Mouse (Mus musculus): ENCODE results near the gene Magi2. TPM values are rescaled to one million over a fixed set of nuclear protein-coding genes. Genes with fewer than 3 reads are reported as not detected.

The Magi2 gene
- polyA plus RNA-seq, 1 experiment from 2014 or later: 8.4 TPM

DNA sequence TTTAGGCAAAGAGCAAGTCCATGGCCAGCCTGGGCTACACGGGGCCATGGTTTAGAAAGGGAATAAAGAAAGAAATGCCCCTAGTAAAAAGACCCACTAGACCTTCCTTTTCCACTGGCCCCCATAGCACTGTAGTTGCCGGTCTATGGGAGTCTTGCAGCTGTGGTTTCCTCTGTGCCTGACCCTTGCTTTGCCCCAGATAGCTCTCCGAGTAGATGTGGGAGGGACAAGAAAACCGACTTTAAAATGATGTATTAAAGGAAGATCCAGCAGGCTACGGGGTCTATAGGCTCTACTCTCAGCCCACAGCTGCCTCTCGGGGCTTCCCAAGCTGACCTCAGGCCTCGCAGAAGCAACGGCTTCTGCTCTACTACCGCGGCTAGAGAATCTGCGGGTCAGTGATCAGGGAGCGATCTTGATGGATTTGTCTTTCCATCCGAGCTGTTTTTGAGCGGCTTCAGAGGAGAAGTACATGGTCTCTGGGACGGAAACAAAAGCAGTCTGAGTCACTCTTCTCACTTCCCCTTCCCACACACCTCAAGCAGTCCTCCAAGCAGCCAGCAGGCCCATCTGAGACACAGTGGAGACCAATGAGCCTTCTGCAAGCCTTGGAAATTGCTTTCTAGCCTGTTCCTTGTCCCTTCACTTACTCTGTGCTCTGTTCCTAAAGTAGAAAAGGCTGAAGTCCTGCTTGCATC is 1454.1 kb downstream of the Magi2 start:
- H3K9me3 ChIP-seq (replicated peaks; ENCODE audit: control insufficient read depth, low read length): no peaks in the 10 kb centered on the region
- no peaks in the 10 kb centered on the region for H3K27me3 ChIP-seq (replicated peaks; ENCODE audit: control insufficient read depth, insufficient read depth, low read length)
- no peak for DNase-seq (ENCODE audit: low spot score)
- H3K4me2 ChIP-seq (ENCODE audit: low read length): no peak overlapping the region
- H3K36me3 ChIP-seq (ENCODE audit: control insufficient read depth, insufficient read depth, low read length): no peaks in the 10 kb centered on the region
- no peak overlapping the region for H3K27ac ChIP-seq (ENCODE audit: low read depth, low read length)
- WGBS: 91% methylated on average over 15 of the region's 15 CpGs
- no peak overlapping the region for H3K4me3 ChIP-seq (ENCODE audit: low read depth, low read length)
- no peak overlapping the region for H3K9ac ChIP-seq (ENCODE audit: low read length)
- ATAC-seq: no peak
- peaks cover 9% of the 10 kb centered on the region for H3K4me1 ChIP-seq (ENCODE audit: control insufficient read depth, insufficient read depth, low read length)

GRCm38 (mm10) chr5:20681660-20682059 is 1454.8 kb downstream of the Magi2 start:
- DNase-seq (ENCODE audit: low spot score) (no peak), ATAC-seq (no peak)
- no peaks in the 10 kb centered on the region for H3K9me3 ChIP-seq (replicated peaks; ENCODE audit: control insufficient read depth, low read length)
- H3K4me2 ChIP-seq (ENCODE audit: low read length): no peak overlapping the region
- H3K4me1 ChIP-seq (ENCODE audit: control insufficient read depth, insufficient read depth, low read length): peaks cover 2% of the 10 kb centered on the region; the same call in 1 of the 2 replicates
- H3K27me3 ChIP-seq (replicated peaks; ENCODE audit: control insufficient read depth, insufficient read depth, low read length): no peaks in the 10 kb centered on the region
- no peak overlapping the region for H3K9ac ChIP-seq (ENCODE audit: low read length)
- WGBS: 75% methylated on average over 10 of the region's 10 CpGs
- H3K36me3 ChIP-seq (ENCODE audit: control insufficient read depth, insufficient read depth, low read length): no peaks in the 10 kb centered on the region
- no peak overlapping the region for H3K4me3 ChIP-seq (ENCODE audit: low read depth, low read length)
- H3K27ac ChIP-seq (ENCODE audit: low read depth, low read length): no peak overlapping the region

GRCm38 (mm10) chr5:20682208-20682607 is 1455.4 kb downstream of the Magi2 start:
- no peaks in the 10 kb centered on the region for H3K4me1 ChIP-seq (ENCODE audit: control insufficient read depth, insufficient read depth, low read length)
- H3K4me3 ChIP-seq (ENCODE audit: low read depth, low read length): no peak overlapping the region
- no peaks in the 10 kb centered on the region for H3K27me3 ChIP-seq (replicated peaks; ENCODE audit: control insufficient read depth, insufficient read depth, low read length)
- ATAC-seq: no peak
- 74% methylated on average over 7 of the region's 7 CpGs for WGBS
- no peaks in the 10 kb centered on the region for H3K36me3 ChIP-seq (ENCODE audit: control insufficient read depth, insufficient read depth, low read length)
- no peak overlapping the region for H3K9ac ChIP-seq (ENCODE audit: low read length)
- H3K4me2 ChIP-seq (ENCODE audit: low read length): no peak overlapping the region
- H3K9me3 ChIP-seq (replicated peaks; ENCODE audit: control insufficient read depth, low read length): no peaks in the 10 kb centered on the region
- H3K27ac ChIP-seq (ENCODE audit: low read depth, low read length): no peak overlapping the region
- DNase-seq (ENCODE audit: low spot score): no peak

DNA sequence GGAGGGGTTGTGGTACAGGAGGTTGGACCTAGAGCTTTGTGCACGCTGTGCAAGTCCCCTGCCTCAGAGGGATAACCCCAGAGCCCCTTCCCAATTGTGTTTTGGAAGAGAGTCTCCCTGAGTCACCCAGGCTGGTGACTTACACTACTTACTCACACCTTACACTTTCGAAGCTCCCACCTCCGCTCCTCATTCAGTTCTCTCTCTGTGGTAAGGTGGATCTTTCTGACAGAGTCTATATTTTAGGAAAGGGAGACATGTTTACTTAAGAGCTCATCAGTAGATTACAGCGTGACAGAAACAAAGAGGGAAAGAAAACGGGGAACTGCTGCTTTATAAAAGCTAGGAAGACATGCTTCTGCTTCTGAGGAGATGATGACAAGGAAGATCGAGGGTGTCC is 1457.3 kb downstream of the Magi2 start:
- ATAC-seq: no peak
- no peak overlapping the region for H3K4me3 ChIP-seq (ENCODE audit: low read depth, low read length)
- H3K9ac ChIP-seq (ENCODE audit: low read length): no peak overlapping the region
- H3K27me3 ChIP-seq (replicated peaks; ENCODE audit: control insufficient read depth, insufficient read depth, low read length): no peaks in the 10 kb centered on the region
- H3K4me1 ChIP-seq (ENCODE audit: control insufficient read depth, insufficient read depth, low read length): no peaks in the 10 kb centered on the region
- no peaks in the 10 kb centered on the region for H3K36me3 ChIP-seq (ENCODE audit: control insufficient read depth, insufficient read depth, low read length)
- no peaks in the 10 kb centered on the region for H3K9me3 ChIP-seq (replicated peaks; ENCODE audit: control insufficient read depth, low read length)
- WGBS: 86% methylated on average over 6 of the region's 6 CpGs
- no peak for DNase-seq (ENCODE audit: low spot score)
- no peak overlapping the region for H3K27ac ChIP-seq (ENCODE audit: low read depth, low read length)
- H3K4me2 ChIP-seq (ENCODE audit: low read length): no peak overlapping the region

DNA sequence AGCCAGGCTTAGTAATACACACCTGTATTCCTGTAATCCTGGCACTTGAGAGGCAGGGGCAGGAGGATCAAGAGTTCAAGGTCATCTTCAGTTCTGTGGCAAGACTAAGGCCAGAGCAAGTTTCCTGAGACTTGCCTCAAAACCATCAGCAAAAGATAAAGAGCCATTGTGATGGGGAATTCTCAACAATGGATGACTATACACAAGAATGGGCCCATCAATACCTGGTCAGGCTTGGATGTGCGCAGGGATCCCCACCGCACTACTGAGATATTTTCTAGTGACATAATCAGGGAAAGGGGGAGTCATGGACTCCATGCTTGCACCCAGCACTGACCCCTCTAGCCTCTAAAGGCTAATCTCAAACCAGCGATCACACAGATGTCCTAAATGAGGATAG is 1465.4 kb downstream of the Magi2 start:
- WGBS: 95% methylated on average over 3 of the region's 3 CpGs
- DNase-seq (ENCODE audit: low spot score): no peak
- Histone ChIP-seq H3K4me3 (ENCODE audit: low read depth, low read length) (no peak overlapping the region), H3K4me1 (ENCODE audit: control insufficient read depth, insufficient read depth, low read length) (no peaks in the 10 kb centered on the region), H3K4me2 (ENCODE audit: low read length) (no peak overlapping the region), H3K36me3 (ENCODE audit: control insufficient read depth, insufficient read depth, low read length) (no peaks in the 10 kb centered on the region), H3K27me3 (replicated peaks; ENCODE audit: control insufficient read depth, insufficient read depth, low read length) (no peaks in the 10 kb centered on the region), H3K9ac (ENCODE audit: low read length) (no peak overlapping the region), H3K27ac (ENCODE audit: low read depth, low read length) (no peak overlapping the region), H3K9me3 (replicated peaks; ENCODE audit: control insufficient read depth, low read length) (no peaks in the 10 kb centered on the region)
- ATAC-seq: no peak

DNA sequence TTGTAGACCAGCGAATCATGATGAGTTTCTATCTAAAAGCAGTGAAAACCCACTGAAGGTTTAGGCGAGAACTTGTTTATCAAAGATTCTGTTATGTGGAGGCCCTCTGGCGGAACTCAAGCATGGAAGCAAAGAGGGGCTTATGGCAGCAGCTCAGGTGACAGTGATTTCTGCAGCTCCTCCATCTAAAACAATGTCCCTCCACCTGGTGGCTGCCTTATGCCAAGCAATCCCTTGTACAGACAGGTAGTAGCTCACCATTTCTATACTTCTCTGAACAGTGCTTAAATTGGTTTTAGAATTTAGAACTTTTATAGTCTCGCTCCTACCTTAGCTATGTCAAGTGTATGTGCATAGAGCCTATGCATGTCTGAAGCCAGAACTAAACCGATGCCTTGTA is 1472.3 kb downstream of the Magi2 start:
- H3K4me2 ChIP-seq (ENCODE audit: low read length): no peak overlapping the region
- no peaks in the 10 kb centered on the region for H3K9me3 ChIP-seq (replicated peaks; ENCODE audit: control insufficient read depth, low read length)
- DNase-seq (ENCODE audit: low spot score) (no peak), ATAC-seq (no peak)
- no peak overlapping the region for H3K27ac ChIP-seq (ENCODE audit: low read depth, low read length)
- H3K27me3 ChIP-seq (replicated peaks; ENCODE audit: control insufficient read depth, insufficient read depth, low read length): no peaks in the 10 kb centered on the region
- H3K4me3 ChIP-seq (ENCODE audit: low read depth, low read length): no peak overlapping the region
- WGBS: 90% methylated on average over 5 of the region's 5 CpGs
- no peaks in the 10 kb centered on the region for H3K36me3 ChIP-seq (ENCODE audit: control insufficient read depth, insufficient read depth, low read length)
- H3K4me1 ChIP-seq (ENCODE audit: control insufficient read depth, insufficient read depth, low read length): no peaks in the 10 kb centered on the region
- no peak overlapping the region for H3K9ac ChIP-seq (ENCODE audit: low read length)

DNA sequence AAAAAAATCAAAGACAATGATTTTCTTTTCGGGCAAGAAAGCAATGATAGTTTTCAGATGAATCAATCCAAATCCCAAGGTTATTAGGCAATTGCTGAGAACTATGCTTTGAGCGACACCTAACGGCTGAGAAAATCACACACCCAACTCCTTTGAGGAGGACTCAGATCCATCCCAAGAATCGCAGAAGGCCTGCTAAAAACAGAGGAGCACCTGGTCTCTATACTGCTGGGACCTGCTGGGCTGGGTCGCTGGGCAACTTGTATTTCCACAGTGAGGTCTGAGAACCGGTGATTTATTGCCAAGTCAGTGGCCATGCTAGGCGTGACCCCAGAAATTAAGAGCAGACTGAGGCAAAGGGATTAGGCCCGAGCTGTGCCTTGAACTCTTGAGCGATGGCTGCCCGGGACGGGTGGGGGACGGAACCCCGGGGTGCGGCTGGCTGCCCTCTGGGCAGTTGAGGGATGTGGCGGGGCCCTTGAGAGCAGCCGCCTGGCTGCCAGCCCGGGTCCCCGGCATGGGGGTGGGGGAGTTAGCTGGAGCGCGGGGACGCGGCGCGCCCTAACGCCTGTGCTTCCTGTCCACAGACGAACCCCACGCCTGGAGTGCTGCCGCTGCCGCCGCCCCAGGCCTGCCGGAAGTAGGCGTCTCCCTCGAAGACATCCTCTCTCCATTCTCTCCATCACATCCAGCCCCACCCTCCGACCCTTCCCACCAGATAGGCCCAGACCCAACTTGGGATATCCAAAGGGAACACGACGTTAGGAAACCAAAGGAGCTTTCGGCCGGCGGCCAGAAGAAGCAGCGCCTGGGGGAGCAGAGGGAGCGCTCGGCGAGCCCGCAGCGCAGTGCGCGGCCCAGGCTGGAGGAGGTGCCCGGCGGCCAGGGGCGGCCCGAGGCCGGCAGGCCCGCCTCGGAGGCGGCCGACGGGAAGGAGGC is 1474.9 kb downstream of the Magi2 start:
- peak; percentile 96 for DNase-seq (ENCODE audit: low spot score)
- Histone ChIP-seq H3K4me1 (ENCODE audit: control insufficient read depth, insufficient read depth, low read length) (no peaks in the 10 kb centered on the region), H3K27me3 (replicated peaks; ENCODE audit: control insufficient read depth, insufficient read depth, low read length) (no peaks in the 10 kb centered on the region), H3K4me3 (ENCODE audit: low read depth, low read length) (peak overlapping the region; percentile 65), H3K9ac (ENCODE audit: low read length) (peak overlapping the region; percentile 95), H3K36me3 (ENCODE audit: control insufficient read depth, insufficient read depth, low read length) (no peaks in the 10 kb centered on the region), H3K27ac (ENCODE audit: low read depth, low read length) (peak overlapping the region; percentile 99), H3K9me3 (replicated peaks; ENCODE audit: control insufficient read depth, low read length) (no peaks in the 10 kb centered on the region), H3K4me2 (ENCODE audit: low read length) (peak overlapping the region; percentile 82)
- under 1% methylated on average over 53 of the region's 57 CpGs for WGBS
- peak; percentile 96 for ATAC-seq

DNA sequence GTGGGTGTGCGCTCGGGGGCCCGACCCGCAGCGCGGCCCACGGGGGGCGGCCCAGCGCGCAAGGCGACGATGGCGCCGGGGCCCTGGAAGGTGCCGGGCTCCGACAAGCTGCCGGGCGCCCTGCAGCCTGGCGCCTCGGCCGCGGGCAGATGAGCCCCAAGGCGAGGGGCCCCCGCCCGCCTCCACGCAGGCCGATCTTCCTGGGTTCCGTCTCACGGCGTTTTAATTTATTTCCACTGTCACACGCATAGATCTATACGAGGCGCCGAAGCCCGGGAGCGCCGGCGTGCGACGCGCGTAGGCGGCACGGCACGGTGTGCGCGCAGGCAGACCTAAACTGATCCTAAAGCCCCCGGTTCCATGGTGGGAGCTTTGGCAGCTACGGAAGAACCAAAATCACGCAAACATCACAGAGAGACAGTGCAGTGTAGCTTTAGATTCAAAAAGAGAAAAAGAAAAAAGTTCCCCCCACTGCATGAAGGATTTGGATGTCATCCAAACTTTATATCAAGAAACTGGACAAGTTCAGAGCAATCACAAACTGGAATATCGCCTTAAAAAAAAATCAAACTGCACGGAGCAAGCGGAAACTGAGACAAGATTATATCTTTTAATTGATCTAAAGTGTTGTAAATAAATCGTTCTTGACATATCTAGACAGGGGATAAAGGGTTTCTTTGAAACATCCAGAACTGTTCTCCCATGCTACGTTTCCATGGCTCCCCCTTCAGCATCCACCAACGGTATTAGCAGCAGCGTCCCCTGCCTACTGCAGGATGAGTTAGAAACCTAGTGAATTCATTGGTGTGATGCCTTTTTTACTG is 1475.9 kb downstream of the Magi2 start:
- peak overlapping the region; percentile 95 for H3K9ac ChIP-seq (ENCODE audit: low read length)
- ATAC-seq (peak; percentile 58), DNase-seq (ENCODE audit: low spot score) (peak; percentile 77)
- no peaks in the 10 kb centered on the region for H3K36me3 ChIP-seq (ENCODE audit: control insufficient read depth, insufficient read depth, low read length)
- no peaks in the 10 kb centered on the region for H3K4me1 ChIP-seq (ENCODE audit: control insufficient read depth, insufficient read depth, low read length)
- H3K27me3 ChIP-seq (replicated peaks; ENCODE audit: control insufficient read depth, insufficient read depth, low read length): no peaks in the 10 kb centered on the region
- WGBS: under 1% methylated on average over 51 of the region's 57 CpGs
- no peaks in the 10 kb centered on the region for H3K9me3 ChIP-seq (replicated peaks; ENCODE audit: control insufficient read depth, low read length)
- H3K27ac ChIP-seq (ENCODE audit: low read depth, low read length): peak overlapping the region; percentile 99
- peak overlapping the region; percentile 82 for H3K4me2 ChIP-seq (ENCODE audit: low read length)
- peak overlapping the region; percentile 65 for H3K4me3 ChIP-seq (ENCODE audit: low read depth, low read length)
